ENCODE assay signal across 8 mouse cellular contexts in genomic region chr1:33271437-33272145, GRCm38 (mm10).
DNase-seq lines count a peak whose midpoint lies in the region; ATAC-seq lines count a peak whose summit lies in the region.
"Had no signal": no experiment of that assay in that cellular context is flagged by ENCODE, and none has a peak within 500 bp of the region (broad histone marks: within the 10 kb centered on the region; RNA-seq: fewer than 3 reads in every experiment).

No protein-coding gene starts in this region.

- no peaks in the 10 kb centered on the region for H3K36me3 ChIP-seq in hindbrain, embryonic 11.5 days (ENCODE audit: control insufficient read depth, insufficient read depth, low read length)

- DNase-seq in ZHBTc4 (ENCODE audit: low read depth, low spot score): peak; percentile 66
- DNase-seq in embryo, embryonic 9.5 days (ENCODE audit: extremely low spot score): peak; percentile 4
- DNase-seq in hindbrain, embryonic 11.5 days (ENCODE audit: low spot score): peak; percentile 6
- DNase-seq in left cerebral cortex, postnatal 36 days (ENCODE audit: low spot score in 2 of 2): peak; percentile 17 to 35
- peak; percentile 27 to 36 for DNase-seq in right cerebral cortex, postnatal 36 days (ENCODE audit: low spot score in 2 of 2)
- no peak for DNase-seq in adipocyte (ENCODE audit: low spot score)
- DNase-seq in thymus, postnatal 36 days: no peak

- H3K27ac ChIP-seq in hindbrain, embryonic 11.5 days (ENCODE audit: low read depth, low read length): no peak overlapping the region

- no peak overlapping the region for H3K4me2 ChIP-seq in hindbrain, embryonic 11.5 days (replicated peaks; ENCODE audit: low read depth, low read length)

- H3K27me3 ChIP-seq in hindbrain, embryonic 11.5 days (ENCODE audit: control insufficient read depth, insufficient read depth, low read length): no peaks in the 10 kb centered on the region
- H3K27me3 ChIP-seq: megakaryocyte, embryonic 14.5 days had no signal

- no peak for ATAC-seq in hindbrain, embryonic 11.5 days (ENCODE audit: low FRiP score)

- no peak overlapping the region for H3K4me3 ChIP-seq in hindbrain, embryonic 11.5 days (ENCODE audit: low read depth, low read length)
- H3K4me3 ChIP-seq: megakaryocyte, embryonic 14.5 days had no signal

- H3K9ac ChIP-seq in hindbrain, embryonic 11.5 days (ENCODE audit: low read depth, low read length): no peak overlapping the region

- H3K4me1 ChIP-seq in hindbrain, embryonic 11.5 days (replicated peaks; ENCODE audit: control insufficient read depth, insufficient read depth, low read length): no peaks in the 10 kb centered on the region
- H3K4me1 ChIP-seq: megakaryocyte, embryonic 14.5 days had no signal

- intact Hi-C loops in left cerebral cortex, postnatal 36 days (cut with DNase I): no loop called here

- H3K9me3 ChIP-seq in hindbrain, embryonic 11.5 days (ENCODE audit: control insufficient read depth, low read length): no peaks in the 10 kb centered on the region

- WGBS in hindbrain, embryonic 11.5 days: 63% methylated on average over 12 of the region's 12 CpGs

Comparison
In these comparisons a context has a peak if more than half of its experiments do, and no peak if none do; other contexts are left out.
1. DNase-seq: peak in ZHBTc4 (single experiment), embryo, embryonic 9.5 days (single experiment), hindbrain, embryonic 11.5 days (single experiment), left cerebral cortex, postnatal 36 days (2 of 2) and right cerebral cortex, postnatal 36 days (2 of 2); none in adipocyte (single experiment) and thymus, postnatal 36 days (0 of 2).